Comparison of ENCODE assay signal across 8 mouse cellular contexts in the genomic region with DNA sequence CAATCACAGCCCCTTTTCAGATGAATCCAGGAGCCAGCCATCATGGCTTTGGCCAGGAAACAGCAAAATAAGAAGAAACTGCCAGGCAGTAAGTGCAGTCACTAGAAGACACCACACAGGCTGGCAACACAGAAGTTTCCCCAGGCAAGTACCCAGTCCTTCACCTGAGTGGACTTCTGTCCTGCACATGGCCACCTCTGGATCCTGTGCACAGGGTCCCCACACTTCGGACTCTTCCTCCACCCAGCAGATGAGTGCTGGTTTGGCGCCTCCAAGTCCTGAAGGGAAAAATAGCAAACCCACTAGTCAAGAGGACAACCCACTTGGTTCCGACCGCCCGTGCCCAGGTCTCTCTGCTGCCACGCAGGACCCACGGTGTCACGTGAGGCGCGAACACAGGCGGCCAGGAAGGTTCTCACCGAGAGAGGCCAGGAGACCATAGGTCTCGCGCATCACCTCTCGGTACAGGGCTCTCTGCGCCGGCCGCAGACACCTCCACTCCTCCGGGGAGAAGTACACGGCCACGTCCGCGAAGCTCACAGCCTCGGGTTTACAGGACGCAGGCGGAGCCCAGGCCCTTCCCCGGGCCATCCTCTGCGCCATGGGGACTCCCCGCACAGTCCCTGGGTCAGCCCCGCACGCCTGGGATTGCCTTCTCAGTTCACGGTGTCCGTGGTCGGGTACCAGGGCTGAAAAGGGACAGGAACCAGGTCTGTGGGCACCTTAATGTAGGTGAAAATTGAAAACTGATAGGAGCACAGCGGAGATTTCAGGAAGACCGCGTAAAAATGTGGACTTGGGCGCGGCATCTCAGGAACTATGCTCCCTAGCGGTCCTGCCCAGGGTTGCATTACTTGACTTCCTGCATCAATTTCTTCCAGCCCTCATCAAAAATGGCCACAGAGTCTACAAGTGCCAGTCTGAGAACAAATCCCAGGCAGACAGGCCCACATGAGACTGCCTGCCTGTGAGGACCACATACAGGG. TPM values are rescaled to one million over a fixed set of nuclear protein-coding genes. Genes with fewer than 3 reads are reported as not detected.
A peak's percentile ranks its signal among the peaks of the same experiment; 100 is the strongest.
DNase-seq lines count a peak whose midpoint lies in the region; ATAC-seq lines count a peak whose summit lies in the region.

A gene (minus strand): TSS at position 821 of the 986 bp plus-strand sequence.

- peak; percentile 95 for DNase-seq in embryo, embryonic 10 days (ENCODE audit: low spot score)
- peak; percentile 83 for DNase-seq in gastrocnemius, postnatal 10 days
- peak; percentile 96 for DNase-seq in induced T-regulatory cell, adult 2 months (ENCODE audit: low read depth)
- DNase-seq in left cerebral cortex, adult 9 months (ENCODE audit: low spot score in 2 of 2), result peak; percentile 58 to 93
- DNase-seq in right cerebral cortex, postnatal 14 days, result peak; percentile 88
- DNase-seq in urinary bladder, postnatal 4 days (ENCODE audit: low spot score in 2 of 2), result peak; percentile 78 to 87

- ATAC-seq in activated CD4-positive, CD25-positive, alpha-beta regulatory T cell, adult 4 months, result peak; percentile 93
- peak; percentile 93 for ATAC-seq in megakaryocyte progenitor cell, adult 5-6 weeks (replicated peaks; ENCODE audit: poor library complexity)

RNA-seq across cellular contexts. Expression of the gene that starts here (rescaled TPM):
- polyA plus RNA-seq in activated CD4-positive, CD25-positive, alpha-beta regulatory T cell, adult 4 months (2017; shearing (Covaris generic)), result 1 to 10 TPM; 5.7 to 8.3 TPM
- 1 to 10 TPM; 2.8 to 4.3 TPM for total RNA-seq in gastrocnemius, postnatal 10 days (2021)
- 9.3 and 10.9 TPM in 2 replicates for total RNA-seq in megakaryocyte progenitor cell, adult 5-6 weeks (2015)
- total RNA-seq in megakaryocyte progenitor cell, adult 5-6 weeks (2017), result 9.9 and 12.4 TPM in 2 replicates

Comparison
In these comparisons a context has a peak if more than half of its experiments do, and no peak if none do; other contexts are left out.
1. Peak in every context shown above with its lines: DNase-seq and ATAC-seq.